ENCODE assay signal across 27 mouse cellular contexts in genomic region chr1:140572141-140572540, GRCm38 (mm10).
"Had no signal": no experiment of that assay in that cellular context is flagged by ENCODE, and none has a peak within 500 bp of the region (broad histone marks: within the 10 kb centered on the region; RNA-seq: fewer than 3 reads in every experiment).

No protein-coding gene starts in this region.

- H3K4me1 ChIP-seq: embryonic facial prominence, embryonic 12.5 days; embryonic facial prominence, embryonic 13.5 days; embryonic facial prominence, embryonic 15.5 days; forebrain, embryonic 10.5 days; forebrain, embryonic 12.5 days; forebrain, embryonic 13.5 days; forebrain, embryonic 15.5 days had no signal

- H3K27me3 ChIP-seq: embryonic facial prominence, embryonic 12.5 days; embryonic facial prominence, embryonic 13.5 days; embryonic facial prominence, embryonic 15.5 days; forebrain, embryonic 12.5 days; forebrain, embryonic 13.5 days; forebrain, embryonic 15.5 days had no signal

- H3K27ac ChIP-seq: embryonic facial prominence, embryonic 12.5 days; embryonic facial prominence, embryonic 13.5 days; embryonic facial prominence, embryonic 15.5 days; forebrain, embryonic 10.5 days; forebrain, embryonic 12.5 days; forebrain, embryonic 13.5 days; forebrain, embryonic 15.5 days; gastrocnemius, adult 2 months; heart, adult 2 months had no signal

- H3K36me3 ChIP-seq: embryonic facial prominence, embryonic 12.5 days; embryonic facial prominence, embryonic 13.5 days; embryonic facial prominence, embryonic 15.5 days; forebrain, embryonic 10.5 days; forebrain, embryonic 12.5 days; forebrain, embryonic 15.5 days had no signal

- ATAC-seq: forebrain, embryonic 13.5 days; forebrain, embryonic 14.5 days; forebrain, embryonic 15.5 days; forebrain, embryonic 16.5 days; forebrain, postnatal 0 days had no signal

- H3K9ac ChIP-seq: embryonic facial prominence, embryonic 12.5 days; embryonic facial prominence, embryonic 13.5 days; embryonic facial prominence, embryonic 15.5 days; forebrain, embryonic 12.5 days; forebrain, embryonic 13.5 days; forebrain, embryonic 15.5 days; forebrain, postnatal 0 days had no signal

- H3K9me3 ChIP-seq: embryonic facial prominence, embryonic 12.5 days; embryonic facial prominence, embryonic 13.5 days; embryonic facial prominence, embryonic 15.5 days; forebrain, embryonic 10.5 days; forebrain, embryonic 12.5 days; forebrain, embryonic 13.5 days; forebrain, embryonic 15.5 days had no signal

- DNase-seq: cerebellum, adult 9-10 months; cerebellum, adult 9-11 months; cerebellum, postnatal 10 days; cerebellum, postnatal 14 days; cerebellum, postnatal 25 days; cerebellum, postnatal 36 days; embryo, embryonic 11 days; forebrain, postnatal 0 days; gastrocnemius, adult 2 months; gastrocnemius, postnatal 10 days; gastrocnemius, postnatal 14 days; gastrocnemius, postnatal 25 days; gastrocnemius, postnatal 36 days; heart, adult 11 months; heart, adult 18-20 months; heart, adult 2 months had no signal

- H3K4me2 ChIP-seq: embryonic facial prominence, embryonic 12.5 days; embryonic facial prominence, embryonic 13.5 days; embryonic facial prominence, embryonic 15.5 days; forebrain, embryonic 12.5 days; forebrain, embryonic 13.5 days; forebrain, embryonic 15.5 days; heart, embryonic 11.5 days had no signal

- H3K4me3 ChIP-seq: embryonic facial prominence, embryonic 12.5 days; embryonic facial prominence, embryonic 13.5 days; embryonic facial prominence, embryonic 15.5 days; erythroblast, embryonic 14.5 days; forebrain, embryonic 10.5 days; forebrain, embryonic 12.5 days; forebrain, embryonic 13.5 days; forebrain, embryonic 15.5 days; gastrocnemius, adult 2 months; heart, adult 2 months had no signal
